Comparison of ENCODE assay signal across 18 mouse cellular contexts in the genomic region with DNA sequence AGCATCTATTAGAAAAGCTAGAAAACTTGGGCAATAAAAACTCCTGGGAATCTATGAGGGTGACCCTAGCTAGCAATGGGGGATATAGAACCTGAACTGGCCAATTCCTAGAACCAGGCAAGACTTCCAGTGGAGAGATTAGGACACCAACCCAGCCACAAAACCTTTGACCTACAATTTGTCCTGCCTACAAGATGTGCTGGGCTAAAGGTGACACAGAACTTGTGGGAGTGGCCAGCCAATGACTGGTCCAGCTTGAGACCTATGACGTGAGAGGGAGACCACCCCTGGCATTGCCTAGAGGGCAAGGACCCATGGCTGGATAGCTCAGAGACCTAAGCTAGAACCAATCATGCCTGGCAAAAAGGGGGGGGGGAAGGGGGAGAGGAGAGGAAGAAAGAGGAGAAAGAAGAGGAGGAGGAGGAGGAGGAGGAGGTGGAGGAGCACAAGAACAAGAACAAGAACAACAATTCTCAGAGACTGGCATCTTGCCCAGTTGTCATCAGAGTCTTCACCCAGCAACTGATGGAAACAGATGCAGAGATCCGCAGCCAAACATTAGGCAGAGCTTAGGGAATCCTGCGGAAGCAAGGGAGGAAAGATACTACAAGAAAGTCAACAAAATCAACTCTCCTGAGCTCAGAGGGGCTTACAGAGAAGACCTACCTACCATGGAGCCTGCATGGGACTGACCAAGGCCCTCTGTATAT. TPM values are rescaled to one million over a fixed set of nuclear protein-coding genes. Genes with fewer than 3 reads are reported as not detected.
DNase-seq lines count a peak whose midpoint lies in the region; ATAC-seq and TF ChIP-seq lines count a peak whose summit lies in the region.
"Had no signal": no experiment of that assay in that cellular context is flagged by ENCODE, and none has a peak within 500 bp of the region (broad histone marks: within the 10 kb centered on the region; RNA-seq: fewer than 3 reads in every experiment).

No protein-coding gene starts in this region.

- H3K27me3 ChIP-seq in embryonic facial prominence, embryonic 14.5 days (replicated peaks; ENCODE audit: control insufficient read depth, insufficient read depth, low read length): no peaks in the 10 kb centered on the region
- no peaks in the 10 kb centered on the region for H3K27me3 ChIP-seq in embryonic facial prominence, embryonic 10.5 days (replicated peaks; ENCODE audit: low read depth, poor library complexity, severe bottlenecking)
- H3K27me3 ChIP-seq in limb, embryonic 14.5 days (ENCODE audit: control insufficient read depth, insufficient read depth, low read length): no peaks in the 10 kb centered on the region
- H3K27me3 ChIP-seq in limb, embryonic 10.5 days (ENCODE audit: low read depth, poor library complexity, severe bottlenecking): no peaks in the 10 kb centered on the region
- H3K27me3 ChIP-seq in liver, postnatal 0 days (ENCODE audit: insufficient read depth, low read length): no peaks in the 10 kb centered on the region
- H3K27me3 ChIP-seq: CH12.LX; heart, embryonic 15.5 days had no signal

- no peaks in the 10 kb centered on the region for H3K4me1 ChIP-seq in embryonic facial prominence, embryonic 14.5 days (ENCODE audit: control insufficient read depth, insufficient read depth, low read length)
- H3K4me1 ChIP-seq in embryonic facial prominence, embryonic 10.5 days: no peaks in the 10 kb centered on the region
- no peaks in the 10 kb centered on the region; the same call in 1 of the 2 replicates for H3K4me1 ChIP-seq in limb, embryonic 14.5 days (ENCODE audit: control insufficient read depth, insufficient read depth, low read length)
- H3K4me1 ChIP-seq in limb, embryonic 10.5 days: peaks cover 5% of the 10 kb centered on the region
- no peaks in the 10 kb centered on the region for H3K4me1 ChIP-seq in lung, adult 2 months (ENCODE audit: control insufficient read depth, insufficient read depth, low read length)
- H3K4me1 ChIP-seq in liver, postnatal 0 days (ENCODE audit: insufficient read depth): peaks cover 10% of the 10 kb centered on the region

- no peak overlapping the region for H3K9ac ChIP-seq in embryonic facial prominence, embryonic 14.5 days (ENCODE audit: low read depth, low read length)
- no peak overlapping the region for H3K9ac ChIP-seq in limb, embryonic 14.5 days (ENCODE audit: low read depth, low read length, severe bottlenecking)
- H3K9ac ChIP-seq in liver, postnatal 0 days (replicated peaks): no peak overlapping the region
- H3K9ac ChIP-seq: heart, embryonic 15.5 days; hindbrain, embryonic 14.5 days had no signal

- H3K27ac ChIP-seq in embryonic facial prominence, embryonic 14.5 days (replicated peaks; ENCODE audit: low read depth, low read length): no peak overlapping the region
- no peak overlapping the region for H3K27ac ChIP-seq in embryonic facial prominence, embryonic 10.5 days (replicated peaks)
- H3K27ac ChIP-seq in limb, embryonic 14.5 days (replicated peaks; ENCODE audit: low read depth, low read length): no peak overlapping the region
- H3K27ac ChIP-seq in limb, embryonic 10.5 days: no peak overlapping the region
- H3K27ac ChIP-seq in liver, postnatal 0 days (ENCODE audit: low read depth): peak overlapping the region; percentile 76
- H3K27ac ChIP-seq: heart, embryonic 15.5 days; hindbrain, embryonic 14.5 days had no signal

- no peak overlapping the region for H3K4me3 ChIP-seq in embryonic facial prominence, embryonic 14.5 days (ENCODE audit: low read depth, low read length)
- no peak overlapping the region for H3K4me3 ChIP-seq in embryonic facial prominence, embryonic 10.5 days
- H3K4me3 ChIP-seq in limb, embryonic 14.5 days (replicated peaks; ENCODE audit: low read length): no peak overlapping the region
- H3K4me3 ChIP-seq in limb, embryonic 10.5 days: no peak overlapping the region
- H3K4me3 ChIP-seq in lung, adult 2 months (replicated peaks; ENCODE audit: extremely low read depth, low read depth, low read length): no peak overlapping the region
- H3K4me3 ChIP-seq in liver, postnatal 0 days (ENCODE audit: low read depth, low read length): no peak overlapping the region
- H3K4me3 ChIP-seq: heart, embryonic 15.5 days had no signal

- H3K36me3 ChIP-seq in embryonic facial prominence, embryonic 14.5 days (ENCODE audit: control insufficient read depth, insufficient read depth, low read length): no peaks in the 10 kb centered on the region
- H3K36me3 ChIP-seq in embryonic facial prominence, embryonic 10.5 days (replicated peaks): no peaks in the 10 kb centered on the region; the same call in 1 of the 2 replicates
- no peaks in the 10 kb centered on the region for H3K36me3 ChIP-seq in limb, embryonic 14.5 days (ENCODE audit: control insufficient read depth, insufficient read depth, low read length)
- H3K36me3 ChIP-seq in limb, embryonic 10.5 days: peaks cover 4% of the 10 kb centered on the region; the same call in 1 of the 2 replicates
- H3K36me3 ChIP-seq in liver, postnatal 0 days (replicated peaks; ENCODE audit: insufficient read depth, low read length): no peaks in the 10 kb centered on the region
- H3K36me3 ChIP-seq: heart, embryonic 15.5 days had no signal

- no peak for ATAC-seq in embryonic facial prominence, embryonic 14.5 days (ENCODE audit: low read depth)
- no peak for ATAC-seq in limb, embryonic 14.5 days (ENCODE audit: low FRiP score, low read depth)
- peak; percentile 87 for ATAC-seq in liver, postnatal 0 days
- ATAC-seq: forebrain, embryonic 16.5 days; intestine, embryonic 16.5 days had no signal

- no peak for TF ChIP-seq CTCF in lung, adult 2 months (IDR thresholded peaks at IDR 0.05; ENCODE audit: insufficient read depth, low read length)
- TF ChIP-seq CTCF in liver, postnatal 0 days (IDR thresholded peaks at IDR 0.05; ENCODE audit: low read depth): no peak

- H3K9me3 ChIP-seq in embryonic facial prominence, embryonic 14.5 days (ENCODE audit: control insufficient read depth, low read length): no peaks in the 10 kb centered on the region
- H3K9me3 ChIP-seq in embryonic facial prominence, embryonic 10.5 days: no peaks in the 10 kb centered on the region
- no peaks in the 10 kb centered on the region for H3K9me3 ChIP-seq in limb, embryonic 14.5 days (ENCODE audit: control insufficient read depth, low read length)
- H3K9me3 ChIP-seq in limb, embryonic 10.5 days (replicated peaks): no peaks in the 10 kb centered on the region
- H3K9me3 ChIP-seq in liver, postnatal 0 days (ENCODE audit: low read length): no peaks in the 10 kb centered on the region
- H3K9me3 ChIP-seq: heart, embryonic 15.5 days had no signal

- TF ChIP-seq POLR2A in limb, embryonic 14.5 days (IDR thresholded peaks at IDR 0.05; ENCODE audit: borderline replicate concordance, extremely low read depth, insufficient read depth, insufficient read length): no peak
- TF ChIP-seq POLR2A in lung, adult 2 months (IDR thresholded peaks at IDR 0.05; ENCODE audit: borderline replicate concordance, extremely low read depth, low read depth, low read length): no peak

- peak; percentile 32; the same call in 1 of the 2 replicates for TF ChIP-seq EP300 in liver, postnatal 0 days (IDR thresholded peaks at IDR 0.05; ENCODE audit: low read depth)

- peak; percentile 39 for DNase-seq in embryonic facial prominence, embryonic 14.5 days (ENCODE audit: low spot score)
- DNase-seq in embryonic facial prominence, embryonic 10.5 days (ENCODE audit: low spot score): no peak
- DNase-seq in limb, embryonic 14.5 days (ENCODE audit: low spot score): peak; percentile 34
- DNase-seq in limb, embryonic 10.5 days (ENCODE audit: low spot score): no peak
- DNase-seq in lung, postnatal 36 days: peak; percentile 30
- no peak for DNase-seq in lung, adult 2 months
- DNase-seq in liver, postnatal 0 days: peak; percentile 50
- no peak for DNase-seq in B cell, adult 2 months
- DNase-seq: adrenal gland, postnatal 10 days; cerebellum, adult 2 months; cerebellum, postnatal 10 days; gastrocnemius, postnatal 14 days; heart, postnatal 14 days had no signal

- WGBS in embryonic facial prominence, embryonic 14.5 days: 66% methylated on average over 3 of the region's 3 CpGs
- WGBS in embryonic facial prominence, embryonic 10.5 days: 86% methylated on average over 3 of the region's 3 CpGs
- WGBS in limb, embryonic 14.5 days: 87% methylated on average over 3 of the region's 3 CpGs
- WGBS in limb, embryonic 10.5 days: 85% methylated on average over 3 of the region's 3 CpGs
- WGBS in lung, adult 2 months: 77% methylated on average over 3 of the region's 3 CpGs
- WGBS in liver, postnatal 0 days (ENCODE audit: insufficient replicate concordance): 80% methylated on average over 3 of the region's 3 CpGs

- H3K4me2 ChIP-seq in embryonic facial prominence, embryonic 14.5 days (ENCODE audit: low read depth, low read length): no peak overlapping the region
- H3K4me2 ChIP-seq in limb, embryonic 14.5 days (replicated peaks; ENCODE audit: low read depth, low read length, severe bottlenecking): no peak overlapping the region
- 0 out of 2 replicates have a peak overlapping the region, but pooled peaks have one; percentile 6 for H3K4me2 ChIP-seq in liver, postnatal 0 days (ENCODE audit: low read depth, low read length)
- H3K4me2 ChIP-seq: heart, embryonic 15.5 days; hindbrain, embryonic 14.5 days had no signal

RNA-seq across cellular contexts. Expression of a gene that starts 24.7 kb away (rescaled TPM):
- 10.5 and 12.3 TPM in 2 replicates for polyA plus RNA-seq in embryonic facial prominence, embryonic 14.5 days (2014; fragmentation: Nextera tagmentation; extraction: Ambion mirVana)
- 20.8 and 21.6 TPM in 2 replicates for polyA plus RNA-seq in embryonic facial prominence, embryonic 10.5 days (2016; fragmentation: Nextera tagmentation; extraction: Ambion mirVana)
- polyA plus RNA-seq in limb, embryonic 14.5 days (2012; rRNA removed): 4.9 and 6.4 TPM in 2 replicates
- polyA plus RNA-seq in limb, embryonic 14.5 days (2014; fragmentation: Nextera tagmentation; extraction: Ambion mirVana): 8.3 and 10.6 TPM in 2 replicates
- 16.0 and 21.7 TPM in 2 replicates for polyA plus RNA-seq in limb, embryonic 10.5 days (2016; fragmentation: Nextera tagmentation; extraction: Ambion mirVana)
- polyA plus RNA-seq in lung, adult 2 months (2012; rRNA removed): 0.34 and 0.48 TPM in 2 replicates
- 3.3 and 4.5 TPM in 2 replicates for polyA plus RNA-seq in liver, postnatal 0 days (2015; fragmentation: Nextera tagmentation; extraction: Ambion mirVana)

RNA-seq across cellular contexts. Expression of a gene that starts 24.8 kb away (rescaled TPM):
- 46.5 and 52.9 TPM in 2 replicates for polyA plus RNA-seq in embryonic facial prominence, embryonic 14.5 days (2014; fragmentation: Nextera tagmentation; extraction: Ambion mirVana)
- 81.1 and 84.4 TPM in 2 replicates for polyA plus RNA-seq in embryonic facial prominence, embryonic 10.5 days (2016; fragmentation: Nextera tagmentation; extraction: Ambion mirVana)
- 42.1 and 49.4 TPM in 2 replicates for polyA plus RNA-seq in limb, embryonic 14.5 days (2012; rRNA removed)
- polyA plus RNA-seq in limb, embryonic 14.5 days (2014; fragmentation: Nextera tagmentation; extraction: Ambion mirVana): 47.8 and 52.7 TPM in 2 replicates
- polyA plus RNA-seq in limb, embryonic 10.5 days (2016; fragmentation: Nextera tagmentation; extraction: Ambion mirVana): 80.3 and 88.2 TPM in 2 replicates
- 10.2 and 12.9 TPM in 2 replicates for polyA plus RNA-seq in lung, adult 2 months (2012; rRNA removed)
- polyA plus RNA-seq in liver, postnatal 0 days (2015; fragmentation: Nextera tagmentation; extraction: Ambion mirVana): 11.9 and 12.4 TPM in 2 replicates

Comparison
In these comparisons a context has a peak if more than half of its experiments do, and no peak if none do; other contexts are left out.
1. DNase-seq: peak in embryonic facial prominence, embryonic 14.5 days (single experiment), limb, embryonic 14.5 days (single experiment), lung, postnatal 36 days (single experiment) and liver, postnatal 0 days (single experiment); none in embryonic facial prominence, embryonic 10.5 days (single experiment), limb, embryonic 10.5 days (single experiment), lung, adult 2 months (single experiment) and B cell, adult 2 months (0 of 2).